Mouse (Mus musculus): ENCODE data around the gene Myom1.

The Myom1 gene

DNA sequence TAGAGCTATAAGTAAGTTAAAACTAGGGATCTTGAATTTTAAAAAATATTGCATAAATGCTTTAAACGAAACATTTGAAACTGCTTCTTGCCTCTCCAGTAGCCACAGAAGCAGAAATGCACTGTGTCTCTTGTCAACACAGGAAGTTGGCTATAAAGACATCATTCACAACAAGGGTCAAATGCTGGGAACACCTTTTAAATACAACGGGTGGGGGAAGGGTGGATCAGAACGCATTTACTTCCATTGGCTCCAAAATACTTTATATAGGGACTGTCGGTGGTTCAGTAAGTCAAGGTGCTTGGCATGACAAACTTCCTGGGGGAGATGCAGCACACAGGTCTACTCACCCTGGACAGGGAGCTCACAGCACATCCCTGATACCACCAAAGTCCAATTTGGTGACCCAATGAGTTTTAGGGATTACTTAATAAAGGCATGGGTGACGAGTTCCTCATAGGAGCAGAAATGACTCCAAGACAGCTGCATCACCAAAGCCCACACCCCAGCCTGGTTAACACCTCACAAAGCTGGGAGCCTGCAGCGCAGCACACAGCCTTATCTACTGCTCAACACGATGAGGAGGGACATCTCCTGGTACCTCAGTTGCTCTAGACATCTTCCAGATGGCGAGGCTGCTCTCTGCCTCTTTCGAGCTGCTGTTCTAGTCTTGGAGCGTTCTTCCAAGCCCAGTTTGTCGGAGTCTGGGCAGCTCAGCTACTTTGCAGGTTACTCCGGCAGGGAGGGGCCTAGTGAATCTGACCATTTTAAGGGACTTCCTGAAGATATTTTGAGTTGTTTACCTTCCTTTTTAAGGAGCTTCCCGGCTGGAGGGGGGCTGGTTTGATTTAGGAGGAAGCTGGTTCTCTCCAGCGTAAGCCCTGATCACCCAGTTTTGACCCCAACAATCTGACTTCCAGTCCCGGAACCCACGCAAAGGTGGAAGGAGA is 134.2 kb downstream of the Myom1 start:
- DNase-seq (ENCODE audit: low spot score), result no peak

GRCm38 (mm10) chr17:71137334-71137721 is 134.9 kb downstream of the Myom1 start:
- DNase-seq (ENCODE audit: low spot score), result no peak

GRCm38 (mm10) chr17:71142068-71142467 is 139.6 kb downstream of the Myom1 start:
- no peak for DNase-seq (ENCODE audit: low spot score)

- DNase-seq (ENCODE audit: low spot score), result no peak
Measured at GRCm38 (mm10) chr17:71143155-71143554, 140.7 kb downstream of the Myom1 start.

GRCm38 (mm10) chr17:71144322-71145116 is 142.1 kb downstream of the Myom1 start:
- no peak for DNase-seq (ENCODE audit: low spot score)

DNA sequence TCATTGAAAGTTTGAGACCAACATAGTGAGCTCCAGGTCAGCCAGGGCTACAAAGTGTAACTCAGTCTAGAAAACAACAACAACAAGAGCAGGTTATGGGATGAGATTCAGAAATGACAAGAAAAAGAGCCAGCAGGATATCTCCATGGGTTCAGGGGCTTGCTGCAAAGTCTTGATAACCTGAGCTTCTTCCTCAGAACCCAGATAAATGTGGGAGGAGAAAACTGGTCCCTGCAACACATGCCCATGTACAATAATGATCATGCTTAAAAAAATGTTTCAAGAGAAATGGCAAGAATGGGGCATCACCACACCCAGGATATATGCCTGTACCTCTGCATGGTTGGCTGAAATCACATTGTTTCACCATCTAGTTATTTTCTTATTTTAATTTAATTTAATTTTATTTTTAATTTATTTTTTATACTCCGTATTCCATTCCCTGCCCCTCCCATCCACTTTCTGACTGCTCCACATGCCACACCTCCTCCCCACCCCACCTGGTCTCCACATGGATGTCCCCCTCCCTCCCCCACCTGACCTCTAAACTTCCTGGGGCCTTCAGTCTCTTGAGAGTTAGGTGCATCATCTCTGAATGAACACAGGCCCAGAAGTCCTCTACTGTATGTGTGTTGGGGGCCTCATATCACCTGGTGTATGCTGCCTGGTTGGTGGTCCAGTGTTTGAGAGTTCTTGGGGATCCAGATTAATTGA is 143.0 kb downstream of the Myom1 start:
- DNase-seq (ENCODE audit: low spot score), result no peak

- DNase-seq (ENCODE audit: low spot score), result no peak
Measured at GRCm38 (mm10) chr17:71153356-71153755, 150.9 kb downstream of the Myom1 start.

- DNase-seq (ENCODE audit: low spot score), result no peak
Measured at GRCm38 (mm10) chr17:71155271-71155670, 152.8 kb downstream of the Myom1 start.

GRCm38 (mm10) chr17:71159152-71159567 is 156.7 kb downstream of the Myom1 start:
- DNase-seq (ENCODE audit: low spot score), result no peak

- no peak for DNase-seq (ENCODE audit: low spot score)
Measured at GRCm38 (mm10) chr17:71159720-71160119, 157.3 kb downstream of the Myom1 start.

DNA sequence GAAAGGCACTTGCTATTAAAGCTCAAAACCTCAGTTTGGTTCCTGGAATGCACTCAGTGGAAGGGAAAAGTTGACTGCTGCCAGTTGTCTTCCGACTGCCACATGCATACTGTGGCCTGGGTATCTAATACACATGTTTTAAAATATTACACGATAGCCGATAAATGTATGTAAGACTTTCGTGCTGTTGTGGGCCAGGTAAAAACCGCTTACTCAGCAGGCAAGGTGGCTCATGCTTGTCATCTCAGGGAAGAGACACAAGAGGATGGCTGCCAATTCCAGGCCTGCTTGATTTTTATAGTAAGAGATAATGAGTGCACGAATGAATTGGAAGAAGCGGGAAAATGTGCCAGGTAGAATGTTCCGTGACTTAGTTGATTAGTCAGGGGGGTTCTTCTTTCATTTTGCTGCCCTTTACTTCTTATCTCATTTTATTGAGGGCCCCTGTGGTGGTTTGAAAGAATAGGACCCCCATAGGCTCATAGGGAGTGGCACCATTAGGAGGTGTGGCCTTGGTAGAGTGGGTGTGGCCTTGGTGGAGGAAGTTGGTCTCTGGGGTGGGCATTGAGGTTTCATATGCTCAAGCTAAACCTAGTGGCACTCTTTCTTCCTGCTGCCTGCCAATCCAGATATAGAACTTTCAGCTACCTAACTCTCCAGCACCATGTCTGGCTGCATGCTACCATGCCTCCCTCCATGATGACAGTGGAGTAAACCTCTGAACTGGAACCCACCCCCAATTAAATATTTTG is 158.0 kb downstream of the Myom1 start:
- DNase-seq (ENCODE audit: low spot score), result no peak

- no peak for DNase-seq (ENCODE audit: low spot score)
Measured at GRCm38 (mm10) chr17:71164991-71165390, 162.6 kb downstream of the Myom1 start.

DNA sequence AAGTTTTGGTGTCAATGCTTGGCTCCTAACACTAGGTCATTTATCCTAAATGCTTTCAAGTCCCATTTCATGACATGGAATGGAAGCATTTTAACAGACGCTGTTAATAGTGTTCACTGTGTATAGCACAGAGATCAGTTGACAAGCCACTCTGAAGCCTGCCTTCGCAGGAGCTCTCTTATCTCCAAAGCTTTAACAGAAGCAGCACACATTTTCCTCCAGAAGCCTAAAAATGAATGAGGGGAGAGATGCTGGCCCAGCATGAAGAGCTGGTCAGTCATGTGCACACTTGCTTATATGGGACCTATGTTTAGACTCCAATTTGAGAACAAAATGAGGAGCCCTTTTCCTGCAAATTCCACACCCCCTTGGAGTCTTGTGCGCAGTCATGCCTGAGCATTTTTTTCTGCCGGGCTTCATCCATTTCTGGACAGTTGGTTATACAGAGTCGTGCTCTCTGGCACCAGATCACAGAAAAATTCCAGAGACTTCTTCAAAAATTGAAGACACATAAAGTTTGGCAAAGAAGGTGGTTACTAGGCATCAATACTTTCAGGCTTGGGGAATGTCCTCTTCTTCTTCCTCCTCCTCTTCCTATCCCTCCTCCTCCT is 165.9 kb downstream of the Myom1 start:
- DNase-seq (ENCODE audit: low spot score), result no peak

- DNase-seq (ENCODE audit: low spot score), result no peak
Measured at GRCm38 (mm10) chr17:71168846-71169245, 166.4 kb downstream of the Myom1 start.

- no peak for DNase-seq (ENCODE audit: low spot score)
Measured at GRCm38 (mm10) chr17:71169639-71170038, 167.2 kb downstream of the Myom1 start.

- no peak for DNase-seq (ENCODE audit: low spot score)
Measured at GRCm38 (mm10) chr17:71171161-71171560, 168.7 kb downstream of the Myom1 start.

All from MN1 (cell line).